Mouse (Mus musculus) limb, embryonic 14.5 days (tissue): ENCODE data around the gene Tnpo1. TPM values are rescaled to one million over a fixed set of nuclear protein-coding genes. Genes with fewer than 3 reads are reported as not detected.

Experiments
- ATAC-seq: fragments of 200-750 bp; cut with Nextera tagmentation; 2 replicates; pipeline ENCODE4 v1.8.0; 2017; ENCODE audit warnings: low read depth, moderate number of reproducible peaks, moderate TSS enrichment; ENCODE audit not compliant: low FRiP score
- DNase-seq: peaks from one replicate; pipeline ENCODE4 v3.0.0-alpha.2; 2015; ENCODE audit warnings: low spot score
- H3K27ac ChIP-seq: fragments of 300-500 bp; sonication (generic); replicated peaks from 2 replicates; pipeline ENCODE4 v1.5.1; 2014; ENCODE audit warnings: low read depth, mild to moderate bottlenecking, low read length, moderate library complexity, mixed read lengths
- H3K27me3 ChIP-seq: fragments of 300-500 bp; sonication (generic); 2 replicates; pipeline ENCODE4 v1.6.1; 2014; ENCODE audit warnings: low read length, mixed read lengths; ENCODE audit not compliant: control insufficient read depth, insufficient read depth
- H3K36me3 ChIP-seq: fragments of 300-500 bp; sonication (generic); 2 replicates; pipeline ENCODE4 v1.6.1; 2014; ENCODE audit warnings: mild to moderate bottlenecking, low read length, moderate library complexity, mixed read lengths; ENCODE audit not compliant: control insufficient read depth, insufficient read depth
- H3K4me1 ChIP-seq: fragments of 300-500 bp; sonication (generic); 2 replicates; pipeline ENCODE4 v1.6.1; 2014; ENCODE audit warnings: antibody characterized with exemption, low read length, mixed read lengths; ENCODE audit not compliant: control insufficient read depth, insufficient read depth
- H3K4me2 ChIP-seq: fragments of 300-500 bp; sonication (generic); replicated peaks from 2 replicates; pipeline ENCODE4 v1.6.1; 2014; ENCODE audit warnings: low read depth, mild to moderate bottlenecking, low read length, moderate library complexity; ENCODE audit not compliant: severe bottlenecking
- H3K4me3 ChIP-seq: fragments of 300-500 bp; sonication (generic); replicated peaks from 2 replicates; pipeline ENCODE4 v1.5.1; 2014; ENCODE audit warnings: low read length
- H3K9ac ChIP-seq: fragments of 300-500 bp; sonication (generic); 2 replicates; pipeline ENCODE4 v1.6.1; 2014; ENCODE audit warnings: mild to moderate bottlenecking, low read depth, low read length, moderate library complexity; ENCODE audit not compliant: severe bottlenecking
- H3K9me3 ChIP-seq: fragments of 300-500 bp; sonication (generic); 2 replicates; pipeline ENCODE4 v1.6.1; 2016; ENCODE audit warnings: low read length; ENCODE audit not compliant: control insufficient read depth
- POLR2A ChIP-seq: fragments of 200-500 bp; IDR thresholded peaks from 2 replicates; pipeline ENCODE4 v1.8.0; 2012; ENCODE audit warnings: inconsistent platforms, mild to moderate bottlenecking, moderate library complexity, borderline replicate concordance; ENCODE audit not compliant: insufficient read depth, insufficient read length; ENCODE audit errors: extremely low read depth
- WGBS: fragments of 180-500 bp; shearing (Covaris S2); extraction: QIAGEN DNeasy Blood & Tissue Kit; methylation state at CpG from one replicate; pipeline ENCODE4 v1.1.7; 2014; 5-methylcytosine and 5-hydroxymethylcytosine counted together
- polyA plus RNA-seq, 2 experiments: library from polyadenylated mRNA; depleted of rRNA in 1 of 2; stranded (reverse) in 1 of 2; unstranded in 1 of 2; fragments of >200 nt; fragmentation: Nextera tagmentation in 1 of 2; extraction: Ambion mirVana in 1 of 2; gene quantifications; 2 replicates each; pipeline versions ENCODE4 v1.2.1 to v1.2.3; 2012 to 2014

The Tnpo1 gene
- polyA plus RNA-seq, 2 experiments, result 38.7 to 43.2 TPM

DNA sequence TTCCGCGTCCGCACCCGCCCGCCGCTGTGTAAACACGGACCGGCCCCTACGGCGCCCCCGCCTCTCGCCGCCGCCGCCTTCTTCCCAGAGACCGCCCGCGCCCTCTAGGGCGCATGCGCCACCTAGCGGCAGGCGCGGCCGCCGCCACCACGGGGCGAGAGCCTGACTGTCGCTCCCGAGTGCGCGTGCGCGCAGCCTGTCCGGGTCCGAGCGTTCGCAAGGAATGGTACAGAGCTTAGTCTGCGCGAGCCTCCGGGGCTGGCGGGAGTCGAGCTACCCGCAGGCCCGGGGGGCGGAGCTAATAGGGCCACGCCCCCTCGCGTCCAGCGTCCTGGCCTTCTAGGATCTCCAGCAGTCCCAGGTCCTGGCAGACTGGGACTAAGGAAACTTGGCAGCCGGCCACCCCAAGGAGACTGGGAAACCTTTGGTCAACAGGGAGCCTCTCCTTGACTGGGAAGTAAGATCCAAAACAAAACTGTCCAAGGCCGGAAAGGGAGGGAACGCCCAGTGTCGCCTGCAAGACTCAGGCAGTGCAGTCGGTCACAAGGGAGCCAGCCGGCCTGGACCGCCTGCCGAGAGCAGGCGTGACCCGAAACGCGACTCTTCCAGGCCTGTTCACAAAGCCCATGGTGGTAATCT is 110.9 kb downstream of the Tnpo1 start, which contains the start of gene Fcho2:
TSS of gene Fcho2 (minus strand) at position 303 of the 639 bp plus-strand sequence.
- Histone ChIP-seq H3K36me3 (no peaks in the 10 kb centered on the region), H3K9me3 (no peaks in the 10 kb centered on the region), H3K4me3 (peak within 1 kb of the TSS; percentile 94), H3K27me3 (no peaks in the 10 kb centered on the region), H3K27ac (peak within 1 kb of the TSS; percentile 98), H3K4me2 (peak within 1 kb of the TSS; percentile 61), H3K9ac (peak within 1 kb of the TSS; percentile 97), H3K4me1 (peaks cover 10% of the 10 kb centered on the region; the same call in 1 of the 2 replicates)
- ATAC-seq, result peak; percentile 97
- peak; percentile 96 for DNase-seq
- WGBS, result under 1% methylated on average over 36 of the region's 61 CpGs
- peak; percentile 19; the same call in 1 of the 2 replicates for TF ChIP-seq POLR2A

DNA sequence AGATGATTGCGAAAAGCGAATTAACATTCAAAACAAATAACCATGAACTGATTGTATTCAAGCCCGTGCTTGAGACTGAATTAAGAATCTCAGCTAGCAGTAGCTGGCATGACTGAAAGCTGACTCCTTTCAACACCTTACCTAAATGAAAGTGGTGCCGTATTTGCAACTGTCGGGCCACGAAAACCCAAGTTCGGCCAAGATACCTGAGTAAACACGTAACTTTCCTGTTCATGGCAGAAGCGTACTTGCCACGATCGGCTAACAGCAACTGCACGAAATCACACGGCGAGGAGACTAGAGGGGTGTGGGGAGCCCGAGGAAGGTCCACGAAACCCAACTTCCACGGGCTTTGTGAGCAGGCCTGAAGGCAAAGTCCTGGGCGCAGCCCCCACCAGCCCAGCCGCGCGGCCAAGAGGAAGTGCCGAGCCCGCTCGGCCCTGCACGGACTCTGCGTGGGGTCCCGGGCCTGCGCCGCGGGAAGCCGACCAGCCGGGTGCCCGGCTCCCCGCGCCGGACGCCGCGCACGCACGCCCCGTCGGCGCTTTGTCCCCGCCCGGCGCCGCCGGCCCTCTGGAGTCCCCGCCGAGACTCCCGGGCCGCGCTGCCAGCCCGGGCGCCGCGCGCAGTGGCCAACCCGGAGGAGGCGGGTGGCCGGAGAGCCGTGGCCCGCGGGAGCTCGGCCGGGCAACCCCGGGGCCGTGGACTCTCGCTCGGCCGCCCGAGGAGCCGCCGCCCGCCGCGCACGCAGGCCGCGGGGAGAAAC is 111.7 kb downstream of the Tnpo1 start:
- ATAC-seq, result peak; percentile 41
- Histone ChIP-seq H3K36me3 (no peaks in the 10 kb centered on the region), H3K27ac (peak overlapping the region; percentile 98), H3K27me3 (no peaks in the 10 kb centered on the region), H3K9me3 (no peaks in the 10 kb centered on the region), H3K4me3 (peak overlapping the region; percentile 94), H3K4me2 (peak overlapping the region; percentile 49), H3K4me1 (peaks cover 8% of the 10 kb centered on the region; the same call in 1 of the 2 replicates), H3K9ac (peak overlapping the region; percentile 97)
- under 1% methylated on average over 63 of the region's 81 CpGs for WGBS
- DNase-seq, result peak; percentile 47
- TF ChIP-seq POLR2A, result no peak

DNA sequence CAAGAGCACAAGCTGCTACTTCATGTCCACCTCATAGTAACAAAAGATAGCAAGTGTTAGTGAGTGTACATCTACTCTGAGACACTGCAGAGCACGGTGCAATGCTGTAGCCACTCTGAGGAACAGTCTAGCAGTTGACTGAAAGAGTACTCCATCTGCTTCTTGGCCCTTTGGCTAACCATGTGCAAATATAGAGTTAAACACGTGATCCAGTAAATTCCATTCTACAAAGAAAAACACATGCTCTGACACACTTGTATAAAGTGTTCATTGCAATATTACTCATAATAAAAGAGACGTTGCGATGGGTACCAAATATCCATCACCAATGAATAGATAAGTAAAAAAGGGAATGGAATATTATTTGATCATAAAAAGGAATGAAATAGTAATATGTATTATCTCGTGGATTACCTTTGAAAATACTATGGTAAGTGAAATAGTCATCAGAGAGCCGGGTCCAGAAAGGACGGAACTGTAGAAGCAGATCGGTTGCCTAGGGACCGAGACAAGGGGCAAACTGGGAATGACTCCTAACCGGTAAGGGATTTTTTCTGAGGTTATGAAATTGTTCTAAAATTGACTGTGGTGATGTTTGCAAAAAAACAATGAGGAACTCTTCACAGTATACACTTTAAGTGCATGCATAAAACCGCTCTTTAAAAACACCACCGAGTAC is 112.4 kb downstream of the Tnpo1 start:
- Histone ChIP-seq H3K4me2 (peak overlapping the region; percentile 49), H3K9ac (peak overlapping the region; percentile 97), H3K36me3 (no peaks in the 10 kb centered on the region), H3K27me3 (no peaks in the 10 kb centered on the region), H3K9me3 (no peaks in the 10 kb centered on the region), H3K4me3 (peak overlapping the region; percentile 94), H3K27ac (peak overlapping the region; percentile 98), H3K4me1 (0 out of 2 replicates have a peak, but pooled peaks cover 6% of the 10 kb centered on the region)
- WGBS, result 20% methylated on average over 12 of the region's 12 CpGs
- TF ChIP-seq POLR2A, result no peak
- ATAC-seq, result no peak
- no peak for DNase-seq

DNA sequence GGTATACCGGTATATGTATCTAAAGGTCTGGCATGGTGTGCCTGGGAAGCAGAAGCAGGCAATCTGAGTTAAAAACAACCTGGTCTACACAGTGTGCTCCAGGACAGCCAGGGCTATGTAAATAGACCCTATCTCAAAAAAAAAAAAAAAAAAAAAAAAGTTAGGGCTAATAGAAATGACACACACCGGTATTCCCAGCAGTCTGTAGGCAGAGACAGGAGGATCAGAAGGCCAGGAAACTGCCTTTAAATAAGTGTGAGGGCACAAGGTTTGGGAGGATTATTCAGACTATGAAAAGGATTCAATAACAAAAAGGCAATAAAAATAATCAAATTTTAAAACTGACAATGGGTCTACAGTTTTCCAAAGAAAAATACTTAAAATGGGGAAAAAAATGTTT is 113.0 kb downstream of the Tnpo1 start:
- 77% methylated on average over 2 of the region's 2 CpGs for WGBS
- H3K9ac ChIP-seq, result no peak overlapping the region
- no peaks in the 10 kb centered on the region for H3K27me3 ChIP-seq
- no peak overlapping the region for H3K4me3 ChIP-seq
- no peak for TF ChIP-seq POLR2A
- H3K36me3 ChIP-seq, result no peaks in the 10 kb centered on the region
- peak overlapping the region; percentile 49; the same call in 1 of the 2 replicates for H3K4me2 ChIP-seq
- no peaks in the 10 kb centered on the region for H3K9me3 ChIP-seq
- DNase-seq, result no peak
- no peak overlapping the region for H3K27ac ChIP-seq
- ATAC-seq, result no peak
- 0 out of 2 replicates have a peak, but pooled peaks cover 6% of the 10 kb centered on the region for H3K4me1 ChIP-seq

DNA sequence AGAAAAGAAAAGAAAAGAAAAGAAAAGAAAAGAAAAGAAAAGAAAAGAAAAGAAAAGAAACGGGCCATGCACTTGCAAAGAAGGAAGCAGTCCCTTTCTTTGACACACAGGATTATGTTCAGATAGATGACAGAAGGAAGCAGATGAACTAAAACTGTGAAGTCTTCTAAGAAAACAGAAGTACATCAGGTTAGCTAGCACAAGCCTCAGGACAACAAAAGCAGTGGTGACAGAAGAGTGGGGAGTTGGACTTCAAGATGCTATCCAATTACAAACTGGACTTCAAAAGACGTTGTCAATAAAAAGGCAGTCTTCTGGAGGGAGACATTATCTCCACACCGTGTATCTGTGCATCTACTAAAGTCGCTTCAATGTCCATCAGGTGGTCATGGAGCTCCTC is 113.9 kb downstream of the Tnpo1 start:
- H3K27me3 ChIP-seq, result no peaks in the 10 kb centered on the region
- 0 out of 2 replicates have a peak, but pooled peaks cover 6% of the 10 kb centered on the region for H3K4me1 ChIP-seq
- no peaks in the 10 kb centered on the region for H3K36me3 ChIP-seq
- 62% methylated on average over 4 of the region's 4 CpGs for WGBS
- no peak overlapping the region for H3K27ac ChIP-seq
- DNase-seq (no peak), ATAC-seq (no peak)
- TF ChIP-seq POLR2A, result no peak
- no peak overlapping the region for H3K4me3 ChIP-seq
- H3K9me3 ChIP-seq, result no peaks in the 10 kb centered on the region
- H3K4me2 ChIP-seq, result no peak overlapping the region
- no peak overlapping the region for H3K9ac ChIP-seq
